Mouse (Mus musculus): ENCODE results near the gene Snx29. TPM values are rescaled to one million over a fixed set of nuclear protein-coding genes. Genes with fewer than 3 reads are reported as not detected.

The Snx29 gene
- total and polyA plus RNA-seq, 2 experiments from 2014 or later, result 7.0 to 22.8 TPM

DNA sequence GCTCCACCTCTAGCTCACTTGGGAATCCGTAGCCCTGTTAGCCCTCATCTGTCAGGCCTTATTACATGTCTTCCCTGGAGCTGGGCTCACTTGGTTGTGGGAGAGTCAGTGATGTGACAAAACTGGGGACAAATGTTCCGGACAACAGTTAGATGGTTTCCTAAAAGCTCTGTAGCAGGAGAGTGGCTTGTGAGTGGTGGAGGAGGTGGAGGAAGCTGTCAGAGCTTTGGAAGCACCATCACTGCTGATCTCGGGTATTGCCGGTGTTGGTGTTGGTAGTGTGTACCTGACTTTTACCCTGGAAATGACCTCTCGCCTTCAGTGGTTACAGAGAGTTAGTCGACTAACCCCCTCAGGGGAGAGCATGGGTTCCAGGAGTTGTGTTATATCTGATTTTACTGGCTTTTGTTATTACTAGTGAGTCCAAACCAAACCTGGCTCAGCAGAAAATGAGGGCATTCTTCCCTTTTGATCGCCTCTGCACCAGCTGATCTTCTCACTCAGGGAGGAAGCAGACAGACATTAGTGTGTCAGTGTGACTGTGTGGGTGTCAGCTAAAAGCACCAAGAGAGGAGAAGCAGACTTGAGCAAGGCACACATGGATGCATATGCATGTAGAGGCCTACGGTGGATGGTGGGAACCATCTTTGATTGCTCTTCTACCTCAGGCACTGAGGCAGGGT lies 227.5 kb downstream of the Snx29 start:
- H3K9me3 ChIP-seq (ENCODE audit: low read length), result no peaks in the 10 kb centered on the region
- H3K9ac ChIP-seq (replicated peaks; ENCODE audit: low read length, poor library complexity, severe bottlenecking), result no peak overlapping the region
- H3K27me3 ChIP-seq (ENCODE audit: insufficient read depth, low read length), result no peaks in the 10 kb centered on the region
- no peak overlapping the region for H3K4me3 ChIP-seq (ENCODE audit: low read depth, low read length)
- DNase-seq (ENCODE audit: low spot score) (no peak), ATAC-seq (ENCODE audit: low FRiP score) (no peak)
- 92% methylated on average over 8 of the region's 8 CpGs for WGBS
- no peak overlapping the region for H3K27ac ChIP-seq (ENCODE audit: low read depth, low read length)
- TF ChIP-seq CTCF (IDR thresholded peaks at IDR 0.05), result no peak
- H3K36me3 ChIP-seq (ENCODE audit: insufficient read depth, low read length), result no peaks in the 10 kb centered on the region
- no peaks in the 10 kb centered on the region for H3K4me1 ChIP-seq (ENCODE audit: insufficient read depth, low read length)
- H3K4me2 ChIP-seq (ENCODE audit: low read depth, low read length, poor library complexity, severe bottlenecking), result no peak overlapping the region

DNA sequence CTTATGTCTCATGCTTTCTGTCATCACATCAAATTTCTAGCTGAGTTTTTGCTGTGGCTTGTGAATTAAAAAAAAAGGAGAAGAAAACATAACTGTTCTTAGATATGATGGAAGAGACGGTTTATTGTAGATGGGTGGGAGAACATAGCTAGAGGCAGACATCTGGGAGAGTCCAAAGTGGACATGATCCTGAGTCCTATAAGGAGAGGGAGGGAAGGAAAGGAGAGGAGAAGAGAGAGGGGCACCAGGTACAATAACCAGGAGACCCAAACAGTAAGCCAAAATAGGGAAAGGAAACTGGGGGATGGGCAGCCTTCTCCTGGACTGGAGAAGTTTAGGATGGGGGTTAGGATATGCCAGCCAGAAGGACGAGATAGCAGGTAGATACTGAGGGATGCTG lies 239.0 kb downstream of the Snx29 start:
- no peak for ATAC-seq (ENCODE audit: low FRiP score)
- H3K4me3 ChIP-seq (ENCODE audit: low read depth, low read length), result no peak overlapping the region
- H3K4me2 ChIP-seq (ENCODE audit: low read depth, low read length, poor library complexity, severe bottlenecking), result no peak overlapping the region
- DNase-seq (ENCODE audit: low spot score), result no peak
- H3K9me3 ChIP-seq (ENCODE audit: low read length), result no peaks in the 10 kb centered on the region
- H3K9ac ChIP-seq (replicated peaks; ENCODE audit: low read length, poor library complexity, severe bottlenecking), result no peak overlapping the region
- no peak overlapping the region for H3K27ac ChIP-seq (ENCODE audit: low read depth, low read length)
- no peaks in the 10 kb centered on the region for H3K27me3 ChIP-seq (ENCODE audit: insufficient read depth, low read length)
- no peak for TF ChIP-seq CTCF (IDR thresholded peaks at IDR 0.05)
- WGBS, result 84% methylated on average over 2 of the region's 2 CpGs
- no peaks in the 10 kb centered on the region; the same call in 1 of the 2 replicates for H3K4me1 ChIP-seq (ENCODE audit: insufficient read depth, low read length)
- no peaks in the 10 kb centered on the region for H3K36me3 ChIP-seq (ENCODE audit: insufficient read depth, low read length)

DNA sequence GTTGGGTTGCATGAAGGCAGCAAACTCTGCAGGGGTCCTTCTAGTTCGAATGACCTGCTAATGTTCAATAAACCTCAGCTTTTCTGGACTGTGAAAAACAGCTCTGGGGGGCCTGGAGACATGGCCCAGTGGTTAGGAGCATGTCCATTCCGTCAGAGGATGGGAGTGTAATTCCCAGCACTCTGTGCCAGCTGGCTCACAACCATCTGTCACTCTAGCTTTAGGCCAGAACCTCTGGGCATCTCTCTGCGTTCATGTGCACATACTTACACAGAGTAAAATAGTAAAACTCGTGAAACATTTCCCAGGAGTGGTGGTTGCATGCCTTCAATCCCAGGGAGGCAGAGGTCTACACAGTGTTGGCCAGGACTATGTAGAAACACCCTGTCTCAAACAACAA lies 241.1 kb downstream of the Snx29 start:
- 48% methylated on average over 4 of the region's 4 CpGs for WGBS

GRCm38 (mm10) chr16:11565126-11565525 lies 242.4 kb downstream of the Snx29 start:
- Histone ChIP-seq H3K36me3 (ENCODE audit: insufficient read depth, low read length) (no peaks in the 10 kb centered on the region), H3K9me3 (ENCODE audit: low read length) (no peaks in the 10 kb centered on the region), H3K27ac (ENCODE audit: low read depth, low read length) (no peak overlapping the region), H3K4me1 (ENCODE audit: insufficient read depth, low read length) (no peaks in the 10 kb centered on the region; the same call in 1 of the 2 replicates), H3K4me2 (ENCODE audit: low read depth, low read length, poor library complexity, severe bottlenecking) (no peak overlapping the region), H3K27me3 (ENCODE audit: insufficient read depth, low read length) (no peaks in the 10 kb centered on the region), H3K9ac (replicated peaks; ENCODE audit: low read length, poor library complexity, severe bottlenecking) (no peak overlapping the region), H3K4me3 (ENCODE audit: low read depth, low read length) (no peak overlapping the region)
- no peak for ATAC-seq (ENCODE audit: low FRiP score)
- DNase-seq (ENCODE audit: low spot score), result no peak
- no peak for TF ChIP-seq CTCF (IDR thresholded peaks at IDR 0.05)
- WGBS, result 77% methylated on average over 11 of the region's 11 CpGs

More for the DNA sequence above, 241.1 kb downstream of the Snx29 start:
- Histone ChIP-seq H3K9ac (replicated peaks; ENCODE audit: low read length, poor library complexity, severe bottlenecking) (no peak overlapping the region), H3K27ac (ENCODE audit: low read depth, low read length) (no peak overlapping the region), H3K4me2 (ENCODE audit: low read depth, low read length, poor library complexity, severe bottlenecking) (no peak overlapping the region), H3K27me3 (ENCODE audit: insufficient read depth, low read length) (no peaks in the 10 kb centered on the region), H3K4me1 (ENCODE audit: insufficient read depth, low read length) (no peaks in the 10 kb centered on the region; the same call in 1 of the 2 replicates), H3K36me3 (ENCODE audit: insufficient read depth, low read length) (no peaks in the 10 kb centered on the region), H3K9me3 (ENCODE audit: low read length) (no peaks in the 10 kb centered on the region), H3K4me3 (ENCODE audit: low read depth, low read length) (no peak overlapping the region)
- DNase-seq (ENCODE audit: low spot score) (no peak), ATAC-seq (ENCODE audit: low FRiP score) (no peak)
- TF ChIP-seq CTCF (IDR thresholded peaks at IDR 0.05), result no peak

DNA sequence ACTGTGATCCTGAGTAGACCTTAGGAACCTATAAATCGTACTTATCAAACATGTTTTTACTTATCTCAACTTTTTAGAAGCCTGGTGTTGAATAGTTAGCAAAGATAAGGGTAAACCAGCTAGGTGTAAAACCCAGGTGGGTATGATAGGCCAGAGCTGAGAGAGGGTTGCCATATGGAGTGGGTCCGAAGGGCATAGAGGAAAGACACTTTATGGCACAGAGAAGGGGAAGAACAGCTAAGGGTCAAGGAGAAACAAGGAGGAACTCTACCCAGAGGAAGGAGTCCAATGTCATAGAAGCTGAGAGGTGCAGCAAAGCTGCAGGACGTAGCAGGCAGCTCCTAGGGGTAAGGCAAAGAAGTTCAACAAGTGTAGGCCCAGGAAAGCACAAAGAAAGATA lies 244.9 kb downstream of the Snx29 start:
- ATAC-seq (ENCODE audit: low FRiP score), result no peak
- Histone ChIP-seq H3K9me3 (ENCODE audit: low read length) (no peaks in the 10 kb centered on the region), H3K36me3 (ENCODE audit: insufficient read depth, low read length) (0 out of 2 replicates have a peak, but pooled peaks cover 10% of the 10 kb centered on the region), H3K9ac (replicated peaks; ENCODE audit: low read length, poor library complexity, severe bottlenecking) (no peak overlapping the region), H3K27me3 (ENCODE audit: insufficient read depth, low read length) (no peaks in the 10 kb centered on the region), H3K4me3 (ENCODE audit: low read depth, low read length) (no peak overlapping the region), H3K4me1 (ENCODE audit: insufficient read depth, low read length) (no peaks in the 10 kb centered on the region; the same call in 1 of the 2 replicates), H3K4me2 (ENCODE audit: low read depth, low read length, poor library complexity, severe bottlenecking) (no peak overlapping the region), H3K27ac (ENCODE audit: low read depth, low read length) (no peak overlapping the region)
- no peak for DNase-seq (ENCODE audit: low spot score)
- WGBS, result 93% methylated on average over 3 of the region's 3 CpGs
- no peak for TF ChIP-seq CTCF (IDR thresholded peaks at IDR 0.05)

DNA sequence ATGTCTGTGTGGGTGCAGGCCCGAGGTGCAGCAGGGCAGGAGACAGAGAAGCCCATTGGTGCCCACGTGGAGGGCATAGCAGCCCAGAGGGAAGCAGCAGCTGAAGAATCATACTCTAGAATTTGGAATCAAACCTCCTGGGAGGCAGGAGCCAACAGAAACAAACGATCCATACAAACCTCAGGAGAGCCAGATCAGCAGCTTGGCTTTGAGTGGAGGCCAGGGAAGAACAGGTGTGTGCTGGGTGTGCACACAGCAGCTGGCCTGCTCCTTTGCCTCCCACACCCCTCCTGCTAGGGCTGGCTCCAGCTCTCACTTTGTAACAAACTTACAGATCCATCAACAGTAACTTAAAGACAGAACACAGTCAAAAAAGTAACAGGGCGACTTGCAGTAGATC lies 245.4 kb downstream of the Snx29 start:
- no peaks in the 10 kb centered on the region for H3K27me3 ChIP-seq (ENCODE audit: insufficient read depth, low read length)
- H3K4me1 ChIP-seq (ENCODE audit: insufficient read depth, low read length), result no peaks in the 10 kb centered on the region; the same call in 1 of the 2 replicates
- no peaks in the 10 kb centered on the region for H3K9me3 ChIP-seq (ENCODE audit: low read length)
- no peak overlapping the region for H3K4me3 ChIP-seq (ENCODE audit: low read depth, low read length)
- ATAC-seq (ENCODE audit: low FRiP score) (no peak), DNase-seq (ENCODE audit: low spot score) (no peak)
- whole genome bisulfite sequencing, result 73% methylated on average over 4 of the region's 4 CpGs
- TF ChIP-seq CTCF (IDR thresholded peaks at IDR 0.05), result no peak
- no peak overlapping the region for H3K4me2 ChIP-seq (ENCODE audit: low read depth, low read length, poor library complexity, severe bottlenecking)
- H3K27ac ChIP-seq (ENCODE audit: low read depth, low read length), result no peak overlapping the region
- no peak overlapping the region for H3K9ac ChIP-seq (replicated peaks; ENCODE audit: low read length, poor library complexity, severe bottlenecking)
- 0 out of 2 replicates have a peak, but pooled peaks cover 10% of the 10 kb centered on the region for H3K36me3 ChIP-seq (ENCODE audit: insufficient read depth, low read length)
